Mouse (Mus musculus) erythroblast, embryonic 14.5 days (primary cell): Measurements from ENCODE around the gene Arrdc5.

Experiments
- GATA1 ChIP-seq: IDR thresholded peaks from 2 replicates; pipeline ENCODE4 v1.6.1; 2012; ENCODE audit warnings: low read length, inconsistent platforms, mixed read lengths
- TAL1 ChIP-seq: IDR thresholded peaks from 3 replicates; pipeline ENCODE4 v1.6.1; 2012; ENCODE audit warnings: low read length, inconsistent platforms, mixed read lengths

GRCm38 (mm10) chr17:56285995-56286394 is 14.1 kb downstream of the Arrdc5 start:
- TF ChIP-seq TAL1 (no peak), GATA1 (no peak)
